Mouse (Mus musculus): ENCODE measurements around the gene Nfatc2ip. TPM values are rescaled to one million over a fixed set of nuclear protein-coding genes. Genes with fewer than 3 reads are reported as not detected.
A peak's percentile ranks its signal among the peaks of the same experiment; 100 is the strongest.

Nfatc2ip gene
- polyA plus RNA-seq, 1 experiment from 2014 or later: 1.4 TPM

GRCm38 (mm10) chr7:126354738-126355614, 41.6 kb downstream of the Nfatc2ip start:
- H3K4me2 ChIP-seq: no peak overlapping the region
- peaks cover 14% of the 10 kb centered on the region; the same call in 1 of the 2 replicates for H3K4me1 ChIP-seq (replicated peaks)
- H3K36me3 ChIP-seq: no peaks in the 10 kb centered on the region
- H3K27ac ChIP-seq: no peak overlapping the region
- no peak overlapping the region for H3K4me3 ChIP-seq
- ATAC-seq (replicated peaks; ENCODE audit: insufficient number of reproducible peaks, insufficient read depth, low FRiP score, low read depth): no peak
- 43% methylated on average over 14 of the region's 14 CpGs for WGBS
- H3K27me3 ChIP-seq: no peaks in the 10 kb centered on the region
- no peaks in the 10 kb centered on the region for H3K9me3 ChIP-seq (replicated peaks)
- no peak overlapping the region for H3K9ac ChIP-seq

- no peak for ATAC-seq (replicated peaks; ENCODE audit: insufficient number of reproducible peaks, insufficient read depth, low FRiP score, low read depth)
- Histone ChIP-seq H3K4me2 (no peak overlapping the region), H3K9ac (no peak overlapping the region), H3K27ac (no peak overlapping the region), H3K4me3 (no peak overlapping the region), H3K36me3 (no peaks in the 10 kb centered on the region), H3K27me3 (no peaks in the 10 kb centered on the region), H3K4me1 (replicated peaks) (peaks cover 14% of the 10 kb centered on the region; the same call in 1 of the 2 replicates), H3K9me3 (replicated peaks) (no peaks in the 10 kb centered on the region)
- WGBS: 66% methylated on average over 3 of the region's 3 CpGs
Observed at GRCm38 (mm10) chr7:126353994-126354365, 42.6 kb downstream of the Nfatc2ip start.

- Histone ChIP-seq H3K4me1 (replicated peaks) (peaks cover 14% of the 10 kb centered on the region; the same call in 1 of the 2 replicates), H3K9me3 (replicated peaks) (no peaks in the 10 kb centered on the region), H3K4me2 (no peak overlapping the region), H3K27ac (no peak overlapping the region), H3K27me3 (no peaks in the 10 kb centered on the region), H3K4me3 (no peak overlapping the region), H3K9ac (no peak overlapping the region), H3K36me3 (no peaks in the 10 kb centered on the region)
- ATAC-seq (replicated peaks; ENCODE audit: insufficient number of reproducible peaks, insufficient read depth, low FRiP score, low read depth): no peak
- WGBS: 63% methylated on average over 11 of the region's 11 CpGs
Observed at GRCm38 (mm10) chr7:126353251-126353993, 43.1 kb downstream of the Nfatc2ip start.

- H3K9me3 ChIP-seq (replicated peaks): no peaks in the 10 kb centered on the region
- no peaks in the 10 kb centered on the region for H3K27me3 ChIP-seq
- peaks cover 14% of the 10 kb centered on the region; the same call in 1 of the 2 replicates for H3K4me1 ChIP-seq (replicated peaks)
- peak overlapping the region; percentile 32; the same call in 1 of the 2 replicates for H3K4me2 ChIP-seq
- no peak for ATAC-seq (replicated peaks; ENCODE audit: insufficient number of reproducible peaks, insufficient read depth, low FRiP score, low read depth)
- H3K36me3 ChIP-seq: no peaks in the 10 kb centered on the region
- H3K9ac ChIP-seq: no peak overlapping the region
- 49% methylated on average over 10 of the region's 10 CpGs for WGBS
- no peak overlapping the region for H3K27ac ChIP-seq
- no peak overlapping the region for H3K4me3 ChIP-seq
Observed at GRCm38 (mm10) chr7:126351419-126351951, 45.1 kb downstream of the Nfatc2ip start.

GRCm38 (mm10) chr7:126350748-126351418, 45.7 kb downstream of the Nfatc2ip start:
- H3K4me3 ChIP-seq: no peak overlapping the region
- peak overlapping the region; percentile 32; the same call in 1 of the 2 replicates for H3K4me2 ChIP-seq
- H3K27me3 ChIP-seq: no peaks in the 10 kb centered on the region
- H3K9me3 ChIP-seq (replicated peaks): no peaks in the 10 kb centered on the region
- peaks cover 13% of the 10 kb centered on the region; the same call in 1 of the 2 replicates for H3K4me1 ChIP-seq (replicated peaks)
- no peak overlapping the region for H3K27ac ChIP-seq
- no peak overlapping the region for H3K9ac ChIP-seq
- 65% methylated on average over 20 of the region's 20 CpGs for WGBS
- no peak for ATAC-seq (replicated peaks; ENCODE audit: insufficient number of reproducible peaks, insufficient read depth, low FRiP score, low read depth)
- no peaks in the 10 kb centered on the region for H3K36me3 ChIP-seq

- Histone ChIP-seq H3K36me3 (no peaks in the 10 kb centered on the region), H3K4me3 (no peak overlapping the region), H3K27me3 (no peaks in the 10 kb centered on the region), H3K4me2 (no peak overlapping the region), H3K27ac (no peak overlapping the region), H3K4me1 (replicated peaks) (no peaks in the 10 kb centered on the region), H3K9ac (no peak overlapping the region), H3K9me3 (replicated peaks) (no peaks in the 10 kb centered on the region)
- ATAC-seq (replicated peaks; ENCODE audit: insufficient number of reproducible peaks, insufficient read depth, low FRiP score, low read depth): no peak
- 47% methylated on average over 8 of the region's 8 CpGs for WGBS
Observed at GRCm38 (mm10) chr7:126348293-126348692, 48.2 kb downstream of the Nfatc2ip start.

- Histone ChIP-seq H3K36me3 (no peaks in the 10 kb centered on the region), H3K27me3 (no peaks in the 10 kb centered on the region), H3K27ac (no peak overlapping the region), H3K4me3 (no peak overlapping the region), H3K4me2 (no peak overlapping the region), H3K9me3 (replicated peaks) (no peaks in the 10 kb centered on the region), H3K4me1 (replicated peaks) (no peaks in the 10 kb centered on the region), H3K9ac (no peak overlapping the region)
- WGBS: 43% methylated on average over 1 of the region's 1 CpGs
- ATAC-seq (replicated peaks; ENCODE audit: insufficient number of reproducible peaks, insufficient read depth, low FRiP score, low read depth): no peak
Observed at GRCm38 (mm10) chr7:126347098-126347497, 49.4 kb downstream of the Nfatc2ip start.

- Histone ChIP-seq H3K9me3 (replicated peaks) (no peaks in the 10 kb centered on the region), H3K9ac (no peak overlapping the region), H3K27me3 (no peaks in the 10 kb centered on the region), H3K4me1 (replicated peaks) (0 out of 2 replicates have a peak, but pooled peaks cover 1% of the 10 kb centered on the region), H3K4me2 (no peak overlapping the region), H3K4me3 (no peak overlapping the region), H3K36me3 (no peaks in the 10 kb centered on the region), H3K27ac (no peak overlapping the region)
- ATAC-seq (replicated peaks; ENCODE audit: insufficient number of reproducible peaks, insufficient read depth, low FRiP score, low read depth): no peak
- 52% methylated on average over 3 of the region's 3 CpGs for WGBS
Observed at GRCm38 (mm10) chr7:126345969-126346368, 50.6 kb downstream of the Nfatc2ip start.

GRCm38 (mm10) chr7:126345557-126345956, 51.0 kb downstream of the Nfatc2ip start:
- no peaks in the 10 kb centered on the region for H3K9me3 ChIP-seq (replicated peaks)
- no peaks in the 10 kb centered on the region for H3K27me3 ChIP-seq
- H3K4me3 ChIP-seq: no peak overlapping the region
- H3K4me1 ChIP-seq (replicated peaks): peaks cover 5% of the 10 kb centered on the region; the same call in 1 of the 2 replicates
- no peak for ATAC-seq (replicated peaks; ENCODE audit: insufficient number of reproducible peaks, insufficient read depth, low FRiP score, low read depth)
- no peaks in the 10 kb centered on the region for H3K36me3 ChIP-seq
- H3K27ac ChIP-seq: no peak overlapping the region
- H3K9ac ChIP-seq: no peak overlapping the region
- 50% methylated on average over 3 of the region's 3 CpGs for WGBS
- no peak overlapping the region for H3K4me2 ChIP-seq

- ATAC-seq (replicated peaks; ENCODE audit: insufficient number of reproducible peaks, insufficient read depth, low FRiP score, low read depth): no peak
- H3K27me3 ChIP-seq: no peaks in the 10 kb centered on the region
- H3K9me3 ChIP-seq (replicated peaks): no peaks in the 10 kb centered on the region
- H3K36me3 ChIP-seq: no peaks in the 10 kb centered on the region
- no peak overlapping the region for H3K4me3 ChIP-seq
- WGBS: 25% methylated on average over 6 of the region's 6 CpGs
- H3K4me2 ChIP-seq: no peak overlapping the region
- H3K4me1 ChIP-seq (replicated peaks): peaks cover 11% of the 10 kb centered on the region; the same call in 1 of the 2 replicates
- H3K27ac ChIP-seq: peak overlapping the region; percentile 3; the same call in 1 of the 2 replicates
- H3K9ac ChIP-seq: no peak overlapping the region
Observed at GRCm38 (mm10) chr7:126340896-126341295, 55.6 kb downstream of the Nfatc2ip start.

- H3K9ac ChIP-seq: no peak overlapping the region
- peaks cover 11% of the 10 kb centered on the region; the same call in 1 of the 2 replicates for H3K4me1 ChIP-seq (replicated peaks)
- H3K27ac ChIP-seq: peak overlapping the region; percentile 70
- no peak overlapping the region for H3K4me2 ChIP-seq
- no peaks in the 10 kb centered on the region for H3K9me3 ChIP-seq (replicated peaks)
- H3K4me3 ChIP-seq: no peak overlapping the region
- no peaks in the 10 kb centered on the region for H3K27me3 ChIP-seq
- 48% methylated on average over 6 of the region's 6 CpGs for WGBS
- ATAC-seq (replicated peaks; ENCODE audit: insufficient number of reproducible peaks, insufficient read depth, low FRiP score, low read depth): peak; percentile 63
- H3K36me3 ChIP-seq: no peaks in the 10 kb centered on the region
Observed at GRCm38 (mm10) chr7:126340206-126340618, 56.3 kb downstream of the Nfatc2ip start.
